Mouse (Mus musculus) adrenal gland, postnatal 10 days (tissue): ENCODE data around the gene Gm8922. TPM values are rescaled to one million over a fixed set of nuclear protein-coding genes. Genes with fewer than 3 reads are reported as not detected.
"Not testable (repeated sequence)": the region's sequence is repeated elsewhere in the genome, so short reads cannot be mapped to it uniquely, and the experiment has no call there.

Source experiments
- DNase-seq: peaks from one replicate; pipeline ENCODE4 v3.0.0; 2021; ENCODE audit warnings: mixed read lengths
- long read RNA-seq, 2 experiments: library from polyadenylated mRNA; stranded (forward); transcript quantifications; one replicate each; pipeline ENCODE4 v2.0.0; 2021
- total RNA-seq, 2 experiments: library from RNA; stranded (reverse); gene quantifications; 2 replicates each; pipeline ENCODE4 v1.2.3; 2021

The Gm8922 gene
- not detected for total RNA-seq
- long read RNA-seq, experiment 1: 0 reads
- long read RNA-seq, experiment 2: 0 reads

DNA sequence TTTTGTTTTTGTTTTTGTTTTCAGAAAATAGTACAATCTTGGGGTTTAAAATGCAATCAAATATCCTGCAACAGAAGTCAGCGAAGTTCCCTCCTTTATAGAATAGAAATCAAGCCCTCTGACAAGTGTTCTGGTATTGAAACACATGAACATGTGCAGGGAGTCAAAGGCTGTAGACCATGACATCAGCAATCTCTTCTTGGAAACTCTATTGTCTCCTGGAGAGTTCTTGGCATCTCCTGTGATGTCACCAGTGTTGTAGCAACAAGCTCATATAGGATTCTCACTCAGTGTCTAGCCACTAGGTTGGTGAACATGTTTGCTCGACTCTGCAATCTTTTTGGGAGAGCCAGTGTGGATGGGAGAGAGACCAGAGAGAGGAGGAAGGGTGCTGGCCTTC, at the start of gene Gm8922:
Gm8922 (plus strand) TSS at position 301 of the 400 bp plus-strand sequence.
- not testable (repeated sequence) for DNase-seq

Other genes with a start within 250 kb of the Gm8922 start
- gene Gm8906, start 179.3 kb upstream of the Gm8922 start, total RNA-seq: not detected
- gene Gm6460, start 87.0 kb upstream of the Gm8922 start, total RNA-seq: not detected
- gene Gm8926, start 88.6 kb downstream of the Gm8922 start, total RNA-seq: not detected
- gene Gm6465, start 163.6 kb downstream of the Gm8922 start, total RNA-seq: not detected
- not detected for gene 4933402N22Rik, start 236.1 kb downstream of the Gm8922 start, total RNA-seq